Mouse (Mus musculus): ENCODE results near the gene Tkfc. TPM values are rescaled to one million over a fixed set of nuclear protein-coding genes. Genes with fewer than 3 reads are reported as not detected.
A peak's percentile ranks its signal among the peaks of the same experiment; 100 is the strongest.

Tkfc gene
- polyA plus RNA-seq, 1 experiment from 2014 or later: 20.0 TPM

- WGBS: 2% methylated on average over 32 of the region's 32 CpGs
- H3K27ac ChIP-seq (replicated peaks; ENCODE audit: low read depth, low read length): peak within 1 kb of the TSS; percentile 13; the same call in 1 of the 2 replicates
- peak; percentile 78 for DNase-seq (ENCODE audit: low spot score)
- peak within 1 kb of the TSS; percentile 67 for H3K9ac ChIP-seq (replicated peaks; ENCODE audit: low read length)
- no peaks in the 10 kb centered on the region for H3K27me3 ChIP-seq (ENCODE audit: control insufficient read depth, insufficient read depth, low read length)
- H3K4me3 ChIP-seq (ENCODE audit: low read depth, low read length): peak within 1 kb of the TSS; percentile 40
- H3K4me2 ChIP-seq (ENCODE audit: low read depth, low read length): peak within 1 kb of the TSS; percentile 93
- H3K4me1 ChIP-seq (ENCODE audit: control insufficient read depth, insufficient read depth, low read length): 0 out of 2 replicates have a peak, but pooled peaks cover 2% of the 10 kb centered on the region
- ATAC-seq (replicated peaks; ENCODE audit: insufficient number of reproducible peaks, low FRiP score, low TSS enrichment, low read depth): peak; percentile 73
- peaks cover 7% of the 10 kb centered on the region for H3K36me3 ChIP-seq (replicated peaks; ENCODE audit: control insufficient read depth, insufficient read depth, low read depth, low read length)
- H3K9me3 ChIP-seq (replicated peaks; ENCODE audit: control insufficient read depth, low read length): no peaks in the 10 kb centered on the region
These were observed 28.8 kb upstream of the Tkfc start, which contains the start of gene Vwce for GRCm38 (mm10) chr19:10634106-10634871. Gene Vwce (plus strand): TSS chr19:10634213.

- DNase-seq (ENCODE audit: low spot score) (peak; percentile 13), ATAC-seq (replicated peaks; ENCODE audit: insufficient number of reproducible peaks, low FRiP score, low TSS enrichment, low read depth) (no peak)
- H3K4me1 ChIP-seq (ENCODE audit: control insufficient read depth, insufficient read depth, low read length): peaks cover 4% of the 10 kb centered on the region; the same call in 1 of the 2 replicates
- no peaks in the 10 kb centered on the region for H3K27me3 ChIP-seq (ENCODE audit: control insufficient read depth, insufficient read depth, low read length)
- H3K4me2 ChIP-seq (ENCODE audit: low read depth, low read length): no peak overlapping the region
- no peak overlapping the region for H3K27ac ChIP-seq (replicated peaks; ENCODE audit: low read depth, low read length)
- H3K9ac ChIP-seq (replicated peaks; ENCODE audit: low read length): no peak overlapping the region
- peaks cover 20% of the 10 kb centered on the region for H3K36me3 ChIP-seq (replicated peaks; ENCODE audit: control insufficient read depth, insufficient read depth, low read depth, low read length)
- WGBS: 89% methylated on average over 5 of the region's 5 CpGs
- no peaks in the 10 kb centered on the region for H3K9me3 ChIP-seq (replicated peaks; ENCODE audit: control insufficient read depth, low read length)
- no peak overlapping the region for H3K4me3 ChIP-seq (ENCODE audit: low read depth, low read length)
These were observed 3.3 kb upstream of the Tkfc start for GRCm38 (mm10) chr19:10608573-10609240.

GRCm38 (mm10) chr19:10605901-10606622 is 608 bp upstream of the Tkfc start:
- no peaks in the 10 kb centered on the region for H3K9me3 ChIP-seq (replicated peaks; ENCODE audit: control insufficient read depth, low read length)
- WGBS: 6% methylated on average over 20 of the region's 20 CpGs
- peak overlapping the region; percentile 98 for H3K4me3 ChIP-seq (ENCODE audit: low read depth, low read length)
- H3K36me3 ChIP-seq (replicated peaks; ENCODE audit: control insufficient read depth, insufficient read depth, low read depth, low read length): peaks cover 11% of the 10 kb centered on the region
- H3K4me2 ChIP-seq (ENCODE audit: low read depth, low read length): peak overlapping the region; percentile 70
- ATAC-seq (replicated peaks; ENCODE audit: insufficient number of reproducible peaks, low FRiP score, low TSS enrichment, low read depth) (no peak), DNase-seq (ENCODE audit: low spot score) (peak; percentile 47)
- peak overlapping the region; percentile 78 for H3K27ac ChIP-seq (replicated peaks; ENCODE audit: low read depth, low read length)
- peak overlapping the region; percentile 97 for H3K9ac ChIP-seq (replicated peaks; ENCODE audit: low read length)
- peaks cover 4% of the 10 kb centered on the region; the same call in 1 of the 2 replicates for H3K4me1 ChIP-seq (ENCODE audit: control insufficient read depth, insufficient read depth, low read length)
- no peaks in the 10 kb centered on the region for H3K27me3 ChIP-seq (ENCODE audit: control insufficient read depth, insufficient read depth, low read length)

GRCm38 (mm10) chr19:10604534-10604933 is 920 bp downstream of the Tkfc start:
- Histone ChIP-seq H3K36me3 (replicated peaks; ENCODE audit: control insufficient read depth, insufficient read depth, low read depth, low read length) (no peaks in the 10 kb centered on the region; the same call in none of the 2 replicates), H3K4me2 (ENCODE audit: low read depth, low read length) (peak overlapping the region; percentile 69)

GRCm38 (mm10) chr19:10603660-10604523 is 1.6 kb downstream of the Tkfc start:
- ATAC-seq (replicated peaks; ENCODE audit: insufficient number of reproducible peaks, low FRiP score, low TSS enrichment, low read depth): no peak
- 87% methylated on average over 18 of the region's 18 CpGs for WGBS
- DNase-seq (ENCODE audit: low spot score): no peak
- H3K27ac ChIP-seq (replicated peaks; ENCODE audit: low read depth, low read length): no peak overlapping the region
- no peak overlapping the region for H3K4me3 ChIP-seq (ENCODE audit: low read depth, low read length)
- H3K4me2 ChIP-seq (ENCODE audit: low read depth, low read length): no peak overlapping the region
- no peak overlapping the region for H3K9ac ChIP-seq (replicated peaks; ENCODE audit: low read length)
- H3K9me3 ChIP-seq (replicated peaks; ENCODE audit: control insufficient read depth, low read length): no peaks in the 10 kb centered on the region
- peaks cover 4% of the 10 kb centered on the region; the same call in 1 of the 2 replicates for H3K4me1 ChIP-seq (ENCODE audit: control insufficient read depth, insufficient read depth, low read length)
- no peaks in the 10 kb centered on the region for H3K27me3 ChIP-seq (ENCODE audit: control insufficient read depth, insufficient read depth, low read length)
- H3K36me3 ChIP-seq (replicated peaks; ENCODE audit: control insufficient read depth, insufficient read depth, low read depth, low read length): no peaks in the 10 kb centered on the region; the same call in none of the 2 replicates

More at GRCm38 (mm10) chr19:10604534-10604933, 920 bp downstream of the Tkfc start:
- H3K9ac ChIP-seq (replicated peaks; ENCODE audit: low read length): peak overlapping the region; percentile 85
- peaks cover 4% of the 10 kb centered on the region; the same call in 1 of the 2 replicates for H3K4me1 ChIP-seq (ENCODE audit: control insufficient read depth, insufficient read depth, low read length)
- DNase-seq (ENCODE audit: low spot score) (no peak), ATAC-seq (replicated peaks; ENCODE audit: insufficient number of reproducible peaks, low FRiP score, low TSS enrichment, low read depth) (no peak)
- no peaks in the 10 kb centered on the region for H3K9me3 ChIP-seq (replicated peaks; ENCODE audit: control insufficient read depth, low read length)
- H3K27me3 ChIP-seq (ENCODE audit: control insufficient read depth, insufficient read depth, low read length): no peaks in the 10 kb centered on the region
- peak overlapping the region; percentile 83 for H3K27ac ChIP-seq (replicated peaks; ENCODE audit: low read depth, low read length)
- 53% methylated on average over 3 of the region's 3 CpGs for WGBS
- peak overlapping the region; percentile 98 for H3K4me3 ChIP-seq (ENCODE audit: low read depth, low read length)

- no peaks in the 10 kb centered on the region for H3K27me3 ChIP-seq (ENCODE audit: control insufficient read depth, insufficient read depth, low read length)
- no peaks in the 10 kb centered on the region for H3K9me3 ChIP-seq (replicated peaks; ENCODE audit: control insufficient read depth, low read length)
- peak overlapping the region; percentile 22; the same call in 1 of the 2 replicates for H3K4me3 ChIP-seq (ENCODE audit: low read depth, low read length)
- ATAC-seq (replicated peaks; ENCODE audit: insufficient number of reproducible peaks, low FRiP score, low TSS enrichment, low read depth) (peak; percentile 58; the same call in 1 of the 2 replicates), DNase-seq (ENCODE audit: low spot score) (peak; percentile 96)
- H3K36me3 ChIP-seq (replicated peaks; ENCODE audit: control insufficient read depth, insufficient read depth, low read depth, low read length): no peaks in the 10 kb centered on the region
- H3K9ac ChIP-seq (replicated peaks; ENCODE audit: low read length): peak overlapping the region; percentile 84
- H3K4me2 ChIP-seq (ENCODE audit: low read depth, low read length): peak overlapping the region; percentile 53
- 2% methylated on average over 9 of the region's 9 CpGs for WGBS
- peak overlapping the region; percentile 83 for H3K27ac ChIP-seq (replicated peaks; ENCODE audit: low read depth, low read length)
- peaks cover 4% of the 10 kb centered on the region; the same call in 1 of the 2 replicates for H3K4me1 ChIP-seq (ENCODE audit: control insufficient read depth, insufficient read depth, low read length)
These were observed 2.7 kb downstream of the Tkfc start for GRCm38 (mm10) chr19:10602787-10603186.

- H3K9me3 ChIP-seq (replicated peaks; ENCODE audit: control insufficient read depth, low read length): no peaks in the 10 kb centered on the region
- no peaks in the 10 kb centered on the region for H3K27me3 ChIP-seq (ENCODE audit: control insufficient read depth, insufficient read depth, low read length)
- peak overlapping the region; percentile 84 for H3K9ac ChIP-seq (replicated peaks; ENCODE audit: low read length)
- H3K4me3 ChIP-seq (ENCODE audit: low read depth, low read length): peak overlapping the region; percentile 22; the same call in 1 of the 2 replicates
- peak overlapping the region; percentile 83 for H3K27ac ChIP-seq (replicated peaks; ENCODE audit: low read depth, low read length)
- ATAC-seq (replicated peaks; ENCODE audit: insufficient number of reproducible peaks, low FRiP score, low TSS enrichment, low read depth): peak; percentile 40; the same call in 1 of the 2 replicates
- DNase-seq (ENCODE audit: low spot score): no peak
- peaks cover 4% of the 10 kb centered on the region; the same call in 1 of the 2 replicates for H3K4me1 ChIP-seq (ENCODE audit: control insufficient read depth, insufficient read depth, low read length)
- H3K4me2 ChIP-seq (ENCODE audit: low read depth, low read length): peak overlapping the region; percentile 53
- WGBS: 5% methylated on average over 6 of the region's 6 CpGs
- no peaks in the 10 kb centered on the region for H3K36me3 ChIP-seq (replicated peaks; ENCODE audit: control insufficient read depth, insufficient read depth, low read depth, low read length)
These were observed 3.1 kb downstream of the Tkfc start for GRCm38 (mm10) chr19:10602247-10602769.

Measured in embryonic facial prominence, embryonic 11.5 days (tissue).